ENCODE assay signal across 18 mouse cellular contexts in genomic region chr17:47430815-47431214, GRCm38 (mm10). TPM values are rescaled to one million over a fixed set of nuclear protein-coding genes. Genes with fewer than 3 reads are reported as not detected.
A peak's percentile ranks its signal among the peaks of the same experiment; 100 is the strongest.
DNase-seq lines count a peak whose midpoint lies in the region; ATAC-seq and TF ChIP-seq lines count a peak whose summit lies in the region.
"Had no signal": no experiment of that assay in that cellular context is flagged by ENCODE, and none has a peak within 500 bp of the region (broad histone marks: within the 10 kb centered on the region; RNA-seq: fewer than 3 reads in every experiment).

No protein-coding gene starts in this region.

- DNase-seq in CD4-positive, CD25-positive, alpha-beta regulatory T cell, adult 2 months (ENCODE audit: low read depth, low spot score), result peak; percentile 40
- no peak for DNase-seq in layer of hippocampus, adult 2 months (ENCODE audit: low spot score in 2 of 2)
- DNase-seq in layer of hippocampus, adult 11-12 months (ENCODE audit: low spot score), result no peak
- DNase-seq in thymus, postnatal 4 days, result peak; percentile 45
- no peak for DNase-seq in thymus, postnatal 36 days
- DNase-seq in cerebellum, adult 18-20 months, result no peak
- no peak for DNase-seq in frontal cortex, adult 2 months (ENCODE audit: extremely low spot score in 1 of 2, low spot score in 1 of 2)
- DNase-seq: cerebellum, adult 11 months; lung, adult 18-20 months had no signal

- TF ChIP-seq CTCF in layer of hippocampus, adult 2 months (conservative IDR thresholded peaks at IDR 0.05), result peak; percentile 59

- ATAC-seq in CD4-positive, CD25-positive, alpha-beta regulatory T cell, adult 4 months, result no peak
- ATAC-seq: intestine, embryonic 16.5 days had no signal

- H3K4me3 ChIP-seq in layer of hippocampus, adult 2 months, result no peak overlapping the region
- H3K4me3 ChIP-seq: embryonic facial prominence, embryonic 13.5 days; hindbrain, embryonic 10.5 days; limb, embryonic 12.5 days; megakaryocyte, embryonic 14.5 days; neural tube, embryonic 15.5 days had no signal

- H3K27ac ChIP-seq in layer of hippocampus, adult 2 months, result no peak overlapping the region
- H3K27ac ChIP-seq: embryonic facial prominence, embryonic 13.5 days; hindbrain, embryonic 10.5 days; limb, embryonic 12.5 days; neural tube, embryonic 15.5 days had no signal

RNA-seq across cellular contexts. Expression of gene AI661453, which starts 5.6 kb away (rescaled TPM):
- not detected for polyA plus RNA-seq in CD4-positive, CD25-positive, alpha-beta regulatory T cell, adult 4 months (2017; shearing (Covaris generic))
- total RNA-seq in layer of hippocampus, adult 2 months (2021), result under 1 TPM; 0.44 to 0.74 TPM
- 0.23 and 0.24 TPM in 2 replicates for polyA plus RNA-seq in frontal cortex, adult 2 months (2012; rRNA removed)

RNA-seq across cellular contexts. Expression of gene 1700001C19Rik, which starts 6.4 kb away (rescaled TPM):
- not detected for polyA plus RNA-seq in CD4-positive, CD25-positive, alpha-beta regulatory T cell, adult 4 months (2017; shearing (Covaris generic))
- total RNA-seq in layer of hippocampus, adult 2 months (2021), result not detected
- 0.13 and 0.28 TPM in 2 replicates for polyA plus RNA-seq in frontal cortex, adult 2 months (2012; rRNA removed)
- total RNA-seq: common myeloid progenitor, adult 5-6 weeks; gastrocnemius, postnatal 4 days had no signal

RNA-seq across cellular contexts. Expression of gene Guca1a, which starts 30.4 kb away (rescaled TPM):
- polyA plus RNA-seq in CD4-positive, CD25-positive, alpha-beta regulatory T cell, adult 4 months (2017; shearing (Covaris generic)), result not detected
- under 1 TPM; 0.44 to 0.71 TPM for total RNA-seq in layer of hippocampus, adult 2 months (2021)
- polyA plus RNA-seq in frontal cortex, adult 2 months (2012; rRNA removed), result 0.38 and 0.66 TPM in 2 replicates

RNA-seq across cellular contexts. Expression of gene Guca1b, which starts 45.6 kb away (rescaled TPM):
- polyA plus RNA-seq in CD4-positive, CD25-positive, alpha-beta regulatory T cell, adult 4 months (2017; shearing (Covaris generic)), result 1 to 10 TPM; 2.0 to 3.2 TPM
- 1 to 10 TPM; 1.7 to 2.2 TPM for total RNA-seq in layer of hippocampus, adult 2 months (2021)
- 0.52 and 1.4 TPM in 2 replicates for polyA plus RNA-seq in frontal cortex, adult 2 months (2012; rRNA removed)
- total RNA-seq: common myeloid progenitor, adult 5-6 weeks had no signal

Comparison
In these comparisons a context has a peak if more than half of its experiments do, and no peak if none do; other contexts are left out.
1. DNase-seq: peak in CD4-positive, CD25-positive, alpha-beta regulatory T cell, adult 2 months (single experiment) and thymus, postnatal 4 days (single experiment); none in layer of hippocampus, adult 2 months (0 of 2), layer of hippocampus, adult 11-12 months (single experiment), thymus, postnatal 36 days (0 of 2), cerebellum, adult 18-20 months (0 of 2) and frontal cortex, adult 2 months (0 of 2).